Comparison of ENCODE assay signal across 9 mouse cellular contexts in genomic region chr3:69756499-69756898, GRCm38 (mm10). TPM values are rescaled to one million over a fixed set of nuclear protein-coding genes. Genes with fewer than 3 reads are reported as not detected.
A peak's percentile ranks its signal among the peaks of the same experiment; 100 is the strongest.
DNase-seq lines count a peak whose midpoint lies in the region; ATAC-seq and TF ChIP-seq lines count a peak whose summit lies in the region.
"Had no signal": no experiment of that assay in that cellular context is flagged by ENCODE, and none has a peak within 500 bp of the region (broad histone marks: within the 10 kb centered on the region; RNA-seq: fewer than 3 reads in every experiment).

No protein-coding gene starts in this region.

- TF ChIP-seq CTCF in CH12.LX (conservative IDR thresholded peaks at IDR 0.05 in 1 of 2, IDR thresholded peaks at IDR 0.05 in 1 of 2; ENCODE audit: low read depth in 2 of 2, low read length in 2 of 2) = peak; percentile 73 to 83

- TF ChIP-seq EP300 in CH12.LX (IDR thresholded peaks at IDR 0.05; ENCODE audit: low read length) = no peak

- no peaks in the 10 kb centered on the region for H3K9me3 ChIP-seq in CH12.LX (replicated peaks; ENCODE audit: low read length)
- H3K9me3 ChIP-seq in kidney, embryonic 14.5 days (ENCODE audit: control insufficient read depth, low read length) = no peaks in the 10 kb centered on the region
- no peaks in the 10 kb centered on the region for H3K9me3 ChIP-seq in liver, embryonic 11.5 days (ENCODE audit: control insufficient read depth, low read length)
- H3K9me3 ChIP-seq: heart, embryonic 13.5 days had no signal

- in situ Hi-C loops in CH12.LX (cut with MboI; ENCODE audit: low pct_ligation_motif_present, low pct_unique_long_range_greater_than_20kb, low sequenced_read_pairs) = loop anchor here (10.0 kb wide), 1 partner anchor 138 kb away; no protein-coding TSS in a partner anchor

- H3K36me3 ChIP-seq in CH12.LX (replicated peaks in 1 of 2; ENCODE audit: control insufficient read depth in 1 of 2, insufficient read depth in 1 of 2, low read length in 1 of 2) = peaks cover 36 to 88% of the 10 kb centered on the region in 2 experiments
- H3K36me3 ChIP-seq in kidney, embryonic 14.5 days (ENCODE audit: control insufficient read depth, insufficient read depth, low read length) = peaks cover 43% of the 10 kb centered on the region
- H3K36me3 ChIP-seq in liver, embryonic 11.5 days (ENCODE audit: control insufficient read depth, insufficient read depth, low read length) = no peaks in the 10 kb centered on the region; the same call in 1 of the 2 replicates

- TF ChIP-seq RAD21 in CH12.LX (IDR thresholded peaks at IDR 0.05; ENCODE audit: low read depth, low read length) = peak; percentile 62

- no peak overlapping the region for H3K4me3 ChIP-seq in CH12.LX (replicated peaks in 1 of 3; ENCODE audit: low read depth in 2 of 3, low read length in 2 of 3, poor library complexity in 1 of 3)
- H3K4me3 ChIP-seq in kidney, embryonic 14.5 days (ENCODE audit: low read length) = no peak overlapping the region
- no peak overlapping the region for H3K4me3 ChIP-seq in liver, embryonic 11.5 days (ENCODE audit: low read depth, low read length)
- H3K4me3 ChIP-seq: heart, embryonic 13.5 days had no signal

- DNase-seq in CH12.LX (ENCODE audit: extremely low read depth) (peak; percentile 84), ZHBTc4 (ENCODE audit: low read depth, low spot score) (peak; percentile 86)
- peak; percentile 67 to 81 for DNase-seq in cerebellum, postnatal 25 days
- no peak for DNase-seq in liver, embryonic 11.5 days (ENCODE audit: low spot score)
- peak; percentile 21 for DNase-seq in neural tube, embryonic 10.5 days (ENCODE audit: extremely low spot score, low spot score)
- DNase-seq in thymus, postnatal 14 days = peak; percentile 63

- H3K4me2 ChIP-seq in CH12.LX (ENCODE audit: insufficient read depth, low read depth, poor library complexity, severe bottlenecking) = no peak overlapping the region
- no peak overlapping the region for H3K4me2 ChIP-seq in kidney, embryonic 14.5 days (replicated peaks; ENCODE audit: low read depth, low read length)
- H3K4me2 ChIP-seq in liver, embryonic 11.5 days = no peak overlapping the region
- H3K4me2 ChIP-seq: heart, embryonic 13.5 days had no signal

- H3K4me1 ChIP-seq in CH12.LX (ENCODE audit: control insufficient read depth in 1 of 2, insufficient read depth in 2 of 2) = peaks cover 2 to 45% of the 10 kb centered on the region in 2 experiments
- no peaks in the 10 kb centered on the region for H3K4me1 ChIP-seq in kidney, embryonic 14.5 days (ENCODE audit: control insufficient read depth, insufficient read depth, low read length)
- H3K4me1 ChIP-seq in liver, embryonic 11.5 days (replicated peaks; ENCODE audit: control insufficient read depth, insufficient read depth, low read length) = no peaks in the 10 kb centered on the region
- H3K4me1 ChIP-seq: heart, embryonic 13.5 days had no signal

- no peak overlapping the region for H3K27ac ChIP-seq in CH12.LX (ENCODE audit: insufficient read depth, low read depth)
- H3K27ac ChIP-seq in kidney, embryonic 14.5 days (ENCODE audit: low read depth, low read length) = no peak overlapping the region
- H3K27ac ChIP-seq in liver, embryonic 11.5 days (ENCODE audit: low read depth, low read length) = no peak overlapping the region
- H3K27ac ChIP-seq: heart, embryonic 13.5 days had no signal

- H3K79me2 ChIP-seq in CH12.LX (replicated peaks; ENCODE audit: control insufficient read depth, extremely low read depth, insufficient read depth, poor library complexity, severe bottlenecking) = peaks cover 3% of the 10 kb centered on the region; the same call in 1 of the 2 replicates

- no peak overlapping the region for H3K9ac ChIP-seq in CH12.LX (ENCODE audit: insufficient read depth, low read depth)
- no peak overlapping the region for H3K9ac ChIP-seq in kidney, embryonic 14.5 days (ENCODE audit: low read depth, low read length)
- H3K9ac ChIP-seq in liver, embryonic 11.5 days (ENCODE audit: low read depth, low read length) = no peak overlapping the region
- H3K9ac ChIP-seq: heart, embryonic 13.5 days had no signal

- H3K27me3 ChIP-seq in CH12.LX (replicated peaks) = no peaks in the 10 kb centered on the region
- H3K27me3 ChIP-seq in kidney, embryonic 14.5 days (ENCODE audit: control insufficient read depth, insufficient read depth, low read length) = no peaks in the 10 kb centered on the region
- no peaks in the 10 kb centered on the region for H3K27me3 ChIP-seq in liver, embryonic 11.5 days (replicated peaks; ENCODE audit: control insufficient read depth, insufficient read depth, low read length)
- H3K27me3 ChIP-seq: heart, embryonic 13.5 days had no signal

- TF ChIP-seq POLR2A in CH12.LX (IDR thresholded peaks at IDR 0.05; ENCODE audit: low read depth, low read length) = no peak

- dilution Hi-C loops in CH12.LX (cut with MboI; ENCODE audit: extremely low pct_ligation_motif_present, extremely low pct_unique_long_range_greater_than_20kb, low sequenced_read_pairs) = no loop called here

- WGBS in kidney, embryonic 14.5 days = 34% methylated on average over 7 of the region's 7 CpGs
- WGBS in liver, embryonic 11.5 days = 37% methylated on average over 7 of the region's 7 CpGs

- peak; percentile 97 for ATAC-seq in granulocyte monocyte progenitor cell, adult 5-6 weeks (replicated peaks; ENCODE audit: poor library complexity, severe bottlenecking)
- peak; percentile 57; the same call in 1 of the 2 replicates for ATAC-seq in kidney, embryonic 14.5 days (ENCODE audit: low FRiP score, low TSS enrichment)
- ATAC-seq in liver, embryonic 11.5 days (replicated peaks; ENCODE audit: low FRiP score) = 0 out of 2 replicates have a peak, but pooled peaks have one; percentile 39

TF ChIP-seq in CH12.LX, 34 proteins besides CTCF, POLR2A, EP300 and RAD21:
- no peak for TF ChIP-seq TBP (conservative IDR thresholded peaks at IDR 0.05; ENCODE audit: low read depth, low read length)
- TF ChIP-seq SMC3 (IDR thresholded peaks at IDR 0.05; ENCODE audit: low read depth, low read length) = peak; percentile 84
- no peak for TF ChIP-seq USF2 (conservative IDR thresholded peaks at IDR 0.05; ENCODE audit: low read depth, low read length)

RNA-seq across cellular contexts. Expression of gene Nmd3, which starts 34.7 kb away (rescaled TPM):
- total RNA-seq in CH12.LX (2012; rRNA removed) (154 and 177 TPM in 2 replicates), CH12.LX (2014; rRNA removed) (128 and 161 TPM in 2 replicates)
- polyA plus RNA-seq in CH12.LX (2012; ENCODE audit: insufficient read length, low read depth) = 247 and 291 TPM in 2 replicates
- total RNA-seq in granulocyte monocyte progenitor cell, adult 5-6 weeks (2014; fragmentation: Nextera tagmentation) = 78.3 and 82.2 TPM in 2 replicates
- total RNA-seq in granulocyte monocyte progenitor cell, adult 5-6 weeks (2017) = 57.0 and 107 TPM in 2 replicates
- 165 and 168 TPM in 2 replicates for polyA plus RNA-seq in kidney, embryonic 14.5 days (2014; fragmentation: Nextera tagmentation; extraction: Ambion mirVana)
- polyA plus RNA-seq in liver, embryonic 11.5 days (2014; fragmentation: Nextera tagmentation; extraction: Ambion mirVana) = 173 and 187 TPM in 2 replicates

Comparison
In these comparisons a context has a peak if more than half of its experiments do, and no peak if none do; other contexts are left out.
1. ATAC-seq: peak in every context shown above with its lines; median percentile 97 in granulocyte monocyte progenitor cell, adult 5-6 weeks; 57 in kidney, embryonic 14.5 days; 39 in liver, embryonic 11.5 days.